7 mouse cellular contexts compared by ENCODE assay signal in the genomic region with DNA sequence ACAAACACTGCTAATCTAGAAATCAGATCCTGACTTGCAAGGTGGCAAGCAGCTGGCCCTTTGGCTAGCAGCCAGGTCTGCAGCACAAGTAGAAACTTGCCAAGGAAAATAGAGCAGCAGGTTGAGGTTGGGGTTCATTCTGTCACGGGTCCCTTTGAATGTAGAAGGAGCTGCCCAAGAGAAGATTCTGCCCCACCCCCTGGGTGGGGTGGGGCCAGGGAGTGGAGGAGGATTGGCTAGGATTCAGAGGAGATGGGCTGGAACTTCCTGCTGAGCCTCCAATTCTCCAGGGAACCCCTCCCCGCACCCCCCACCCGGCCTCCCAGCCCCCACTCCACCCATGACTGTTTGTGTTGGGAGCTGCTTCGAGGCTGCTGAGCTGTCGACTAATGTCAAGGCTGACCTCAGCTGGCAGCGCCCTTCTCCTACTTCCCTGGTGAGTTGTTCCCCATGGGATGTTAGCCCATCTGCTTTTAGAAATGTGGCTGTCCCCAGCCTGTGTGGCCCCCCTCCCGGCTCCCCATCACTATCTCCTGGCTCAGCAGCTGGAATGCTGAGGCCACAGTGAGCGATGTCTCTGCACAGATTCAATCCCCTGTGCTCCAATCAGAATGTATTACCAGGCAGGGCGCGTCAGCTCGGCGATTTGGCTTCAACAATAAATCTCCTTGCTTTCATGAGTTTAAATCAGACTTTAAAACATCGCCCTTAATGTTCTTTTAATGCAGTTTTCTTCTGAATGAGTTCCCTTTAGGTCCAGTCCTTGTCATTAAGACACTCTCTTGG.
A peak's percentile ranks its signal among the peaks of the same experiment; 100 is the strongest.
DNase-seq lines count a peak whose midpoint lies in the region; ATAC-seq and TF ChIP-seq lines count a peak whose summit lies in the region.

No protein-coding gene starts in this region.

- TF ChIP-seq CTCF in liver, postnatal 0 days (IDR thresholded peaks at IDR 0.05; ENCODE audit: low read depth): no peak

- WGBS in intestine, embryonic 15.5 days: under 1% methylated on average over 13 of the region's 13 CpGs
- WGBS in liver, postnatal 0 days (ENCODE audit: insufficient replicate concordance): 3% methylated on average over 13 of the region's 13 CpGs

- H3K36me3 ChIP-seq in intestine, embryonic 15.5 days: no peaks in the 10 kb centered on the region
- H3K36me3 ChIP-seq in liver, postnatal 0 days (replicated peaks; ENCODE audit: insufficient read depth, low read length): no peaks in the 10 kb centered on the region

- TF ChIP-seq EP300 in liver, postnatal 0 days (IDR thresholded peaks at IDR 0.05; ENCODE audit: low read depth): no peak

- peak overlapping the region; percentile 24 for H3K4me3 ChIP-seq in intestine, embryonic 15.5 days (replicated peaks)
- H3K4me3 ChIP-seq in liver, postnatal 0 days (ENCODE audit: low read depth, low read length): no peak overlapping the region

- peaks cover 9% of the 10 kb centered on the region for H3K4me1 ChIP-seq in intestine, embryonic 15.5 days (replicated peaks)
- no peaks in the 10 kb centered on the region for H3K4me1 ChIP-seq in liver, postnatal 0 days (ENCODE audit: insufficient read depth)

- H3K27ac ChIP-seq in intestine, embryonic 15.5 days: no peak overlapping the region
- H3K27ac ChIP-seq in liver, postnatal 0 days (ENCODE audit: low read depth): no peak overlapping the region

- peak; percentile 91 for ATAC-seq in intestine, embryonic 15.5 days
- ATAC-seq in liver, postnatal 0 days: peak; percentile 17; the same call in 1 of the 2 replicates

- H3K4me2 ChIP-seq in intestine, embryonic 15.5 days (replicated peaks): peak overlapping the region; percentile 66
- H3K4me2 ChIP-seq in liver, postnatal 0 days (ENCODE audit: low read depth, low read length): peak overlapping the region; percentile 38

- H3K9ac ChIP-seq in intestine, embryonic 15.5 days: peak overlapping the region; percentile 6; the same call in 1 of the 2 replicates
- no peak overlapping the region for H3K9ac ChIP-seq in liver, postnatal 0 days (replicated peaks)

- no peaks in the 10 kb centered on the region for H3K27me3 ChIP-seq in intestine, embryonic 15.5 days (replicated peaks)
- H3K27me3 ChIP-seq in liver, postnatal 0 days (ENCODE audit: insufficient read depth, low read length): peaks cover 5% of the 10 kb centered on the region; the same call in 1 of the 2 replicates

- peak; percentile 43 for DNase-seq in ZHBTc4 (ENCODE audit: low read depth, low spot score)
- peak; percentile 52 for DNase-seq in cerebellum, adult 8-10 months
- peak; percentile 77 for DNase-seq in gonadal fat pad, adult 2 months (ENCODE audit: low read depth)
- DNase-seq in liver, postnatal 0 days: peak; percentile 32
- DNase-seq in ovary, postnatal 36 days (ENCODE audit: low spot score): peak; percentile 38
- no peak for DNase-seq in left cerebral cortex, adult 11 months (ENCODE audit: low spot score)

- H3K9me3 ChIP-seq in intestine, embryonic 15.5 days: no peaks in the 10 kb centered on the region
- no peaks in the 10 kb centered on the region for H3K9me3 ChIP-seq in liver, postnatal 0 days (ENCODE audit: low read length)
